In the genomic region with DNA sequence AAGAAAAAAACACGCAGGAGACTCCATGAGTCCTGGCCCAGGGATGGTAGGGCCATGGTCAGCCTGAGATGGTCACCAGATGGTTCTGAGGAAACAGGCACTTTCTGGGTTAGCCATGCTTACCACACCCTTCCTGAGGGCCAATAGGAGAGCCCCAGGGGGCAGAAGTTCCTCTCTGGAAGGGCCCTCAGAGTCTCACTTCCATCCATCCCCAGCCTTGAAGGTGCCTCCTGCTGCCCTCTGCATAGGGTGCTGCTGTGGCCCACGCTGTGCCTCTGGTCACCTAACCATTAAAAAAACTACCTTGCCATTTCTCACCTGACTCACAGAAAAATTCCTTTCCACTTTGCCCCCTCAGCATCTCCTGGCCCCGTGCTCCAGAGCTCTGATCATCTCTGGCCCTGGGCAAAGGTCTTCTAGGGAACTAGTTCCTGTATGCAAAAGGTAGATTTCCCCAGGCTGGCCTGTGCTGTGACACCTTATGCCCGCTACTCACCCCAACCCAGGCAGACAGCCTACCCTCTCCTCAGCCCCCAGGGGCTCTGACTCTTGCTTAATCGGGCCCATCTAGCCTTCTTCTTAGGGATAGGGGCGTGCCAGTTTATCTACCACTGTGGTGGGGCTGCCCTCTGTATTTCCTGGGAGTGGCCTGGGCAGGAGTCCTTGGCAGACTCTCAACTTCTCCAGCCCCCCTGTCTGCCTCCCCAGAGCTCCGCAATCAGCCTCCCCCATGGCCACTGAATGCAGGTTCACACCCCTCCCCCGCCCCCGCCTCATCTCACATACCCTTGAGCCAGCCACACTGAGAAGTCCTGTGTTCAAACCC, we compare ENCODE assay signal across 9 mouse cellular contexts. TPM values are rescaled to one million over a fixed set of nuclear protein-coding genes. Genes with fewer than 3 reads are reported as not detected.
DNase-seq lines count a peak whose midpoint lies in the region; ATAC-seq and TF ChIP-seq lines count a peak whose summit lies in the region.
"Had no signal": no experiment of that assay in that cellular context is flagged by ENCODE, and none has a peak within 500 bp of the region (broad histone marks: within the 10 kb centered on the region; RNA-seq: fewer than 3 reads in every experiment).

No protein-coding gene starts in this region.

- peak overlapping the region; percentile 11; the same call in 1 of the 2 replicates for H3K4me2 ChIP-seq in intestine, embryonic 14.5 days (ENCODE audit: low read length)
- H3K4me2 ChIP-seq in liver, postnatal 0 days (ENCODE audit: low read depth, low read length) = peak overlapping the region; percentile 68

- TF ChIP-seq CTCF in liver, adult 2 months (IDR thresholded peaks at IDR 0.05; ENCODE audit: low read depth, low read length) = no peak
- no peak for TF ChIP-seq CTCF in liver, postnatal 0 days (IDR thresholded peaks at IDR 0.05; ENCODE audit: low read depth)

- 0 out of 2 replicates have a peak, but pooled peaks have one; percentile 27 for TF ChIP-seq POLR2A in liver, adult 2 months (IDR thresholded peaks at IDR 0.05; ENCODE audit: extremely low read depth, insufficient read depth, low read length)

- peak overlapping the region; percentile 96 for H3K27ac ChIP-seq in liver, adult 2 months (replicated peaks; ENCODE audit: insufficient read depth, low read depth, low read length)
- peak overlapping the region; percentile 5; the same call in 1 of the 2 replicates for H3K27ac ChIP-seq in intestine, embryonic 14.5 days (ENCODE audit: low read depth)
- H3K27ac ChIP-seq in liver, postnatal 0 days (ENCODE audit: low read depth) = peak overlapping the region; percentile 89

- H3K4me1 ChIP-seq in liver, adult 2 months (ENCODE audit: control insufficient read depth, insufficient read depth, low read length) = peaks cover 14% of the 10 kb centered on the region
- H3K4me1 ChIP-seq in intestine, embryonic 14.5 days (replicated peaks; ENCODE audit: control insufficient read depth, insufficient read depth, low read length) = peaks cover 9% of the 10 kb centered on the region
- H3K4me1 ChIP-seq in liver, postnatal 0 days (ENCODE audit: insufficient read depth) = peaks cover 27% of the 10 kb centered on the region

- peak; percentile 73 for DNase-seq in liver, adult 2 months (ENCODE audit: extremely low read depth, low read depth, low spot score)
- DNase-seq in liver (no peak), MEL-GATA-1-ER (ENCODE audit: extremely low read depth, low read depth) (peak; percentile 83)
- no peak for DNase-seq in intestine, embryonic 14.5 days (ENCODE audit: low spot score)
- DNase-seq in liver, postnatal 0 days = no peak
- no peak for DNase-seq in retina, postnatal 1 day
- DNase-seq in gastrocnemius, postnatal 4 days (ENCODE audit: low spot score in 2 of 2) = no peak

- H3K79me2 ChIP-seq in liver, adult 2 months (ENCODE audit: control insufficient read depth, insufficient read depth, low read length) = peaks cover 18% of the 10 kb centered on the region; the same call in 1 of the 2 replicates

- peak; percentile 13; the same call in 1 of the 2 replicates for ATAC-seq in intestine, embryonic 14.5 days (replicated peaks; ENCODE audit: low FRiP score, low TSS enrichment, low read depth)
- peak; percentile 20; the same call in 1 of the 2 replicates for ATAC-seq in liver, postnatal 0 days
- no peak for ATAC-seq in frontal cortex, adult (ENCODE audit: low TSS enrichment)

- 24% methylated on average over 9 of the region's 9 CpGs for WGBS in liver, adult 2 months
- WGBS in intestine, embryonic 14.5 days = 42% methylated on average over 9 of the region's 9 CpGs
- 23% methylated on average over 9 of the region's 9 CpGs for WGBS in liver, postnatal 0 days (ENCODE audit: insufficient replicate concordance)

- H3K9ac ChIP-seq in liver, adult 2 months (ENCODE audit: low read depth, low read length) = peak overlapping the region; percentile 91
- H3K9ac ChIP-seq in intestine, embryonic 14.5 days (ENCODE audit: low read length) = no peak overlapping the region
- H3K9ac ChIP-seq in liver, postnatal 0 days (replicated peaks) = peak overlapping the region; percentile 65

- H3K27me3 ChIP-seq in liver, adult 2 months (ENCODE audit: control insufficient read depth, insufficient read depth, low read length) = no peaks in the 10 kb centered on the region
- no peaks in the 10 kb centered on the region for H3K27me3 ChIP-seq in intestine, embryonic 14.5 days (replicated peaks; ENCODE audit: control insufficient read depth, insufficient read depth, low read length)
- H3K27me3 ChIP-seq in liver, postnatal 0 days (ENCODE audit: insufficient read depth, low read length) = peaks cover 8% of the 10 kb centered on the region

- TF ChIP-seq EP300 in liver, postnatal 0 days (IDR thresholded peaks at IDR 0.05; ENCODE audit: low read depth) = no peak

- peaks cover 16% of the 10 kb centered on the region for H3K36me3 ChIP-seq in liver, adult 2 months (ENCODE audit: control insufficient read depth, insufficient read depth, low read length)
- H3K36me3 ChIP-seq in intestine, embryonic 14.5 days (ENCODE audit: control insufficient read depth, insufficient read depth, low read length) = no peaks in the 10 kb centered on the region
- peaks cover 20% of the 10 kb centered on the region for H3K36me3 ChIP-seq in liver, postnatal 0 days (replicated peaks; ENCODE audit: insufficient read depth, low read length)

- H3K9me3 ChIP-seq in intestine, embryonic 14.5 days (ENCODE audit: control insufficient read depth, low read length) = no peaks in the 10 kb centered on the region
- H3K9me3 ChIP-seq in liver, postnatal 0 days (ENCODE audit: low read length) = no peaks in the 10 kb centered on the region

- H3K4me3 ChIP-seq in liver, adult 2 months (ENCODE audit: insufficient read depth, low read depth, low read length) = peak overlapping the region; percentile 92
- no peak overlapping the region for H3K4me3 ChIP-seq in intestine, embryonic 14.5 days (ENCODE audit: low read depth, low read length)
- H3K4me3 ChIP-seq in liver, postnatal 0 days (ENCODE audit: low read depth, low read length) = peak overlapping the region; percentile 42
- H3K4me3 ChIP-seq: myocyte had no signal

RNA-seq across cellular contexts. Expression of a gene that starts 6.0 kb away (rescaled TPM):
- total RNA-seq in liver, adult 2 months (2014; rRNA removed) = 23.4 and 37.9 TPM in 2 replicates
- polyA plus RNA-seq in liver, adult 2 months (2012; rRNA removed) = 109 and 117 TPM in 2 replicates
- 11.1 and 13.3 TPM in 2 replicates for polyA plus RNA-seq in intestine, embryonic 14.5 days (2014; fragmentation: Nextera tagmentation; extraction: Ambion mirVana)
- 27.3 and 30.0 TPM in 2 replicates for polyA plus RNA-seq in liver, postnatal 0 days (2015; fragmentation: Nextera tagmentation; extraction: Ambion mirVana)
- 1 to 10 TPM; 3.0 to 4.4 TPM for total RNA-seq in gastrocnemius, postnatal 4 days (2021)

RNA-seq across cellular contexts. Expression of a gene that starts 30.0 kb away (rescaled TPM):
- 26.1 and 28.1 TPM in 2 replicates for total RNA-seq in liver, adult 2 months (2014; rRNA removed)
- polyA plus RNA-seq in liver, adult 2 months (2012; rRNA removed) = 57.0 and 60.9 TPM in 2 replicates
- 19.7 and 20.1 TPM in 2 replicates for polyA plus RNA-seq in intestine, embryonic 14.5 days (2014; fragmentation: Nextera tagmentation; extraction: Ambion mirVana)
- 9.0 and 9.2 TPM in 2 replicates for polyA plus RNA-seq in liver, postnatal 0 days (2015; fragmentation: Nextera tagmentation; extraction: Ambion mirVana)
- 10 to 100 TPM; 12.1 to 13.3 TPM for total RNA-seq in gastrocnemius, postnatal 4 days (2021)

RNA-seq across cellular contexts. Expression of a gene that starts 44.8 kb away (rescaled TPM):
- total RNA-seq in liver, adult 2 months (2014; rRNA removed) = 12.9 and 16.5 TPM in 2 replicates
- 59.0 and 68.1 TPM in 2 replicates for polyA plus RNA-seq in liver, adult 2 months (2012; rRNA removed)
- polyA plus RNA-seq in intestine, embryonic 14.5 days (2014; fragmentation: Nextera tagmentation; extraction: Ambion mirVana) = 150 and 154 TPM in 2 replicates
- 59.5 and 64.3 TPM in 2 replicates for polyA plus RNA-seq in liver, postnatal 0 days (2015; fragmentation: Nextera tagmentation; extraction: Ambion mirVana)
- total RNA-seq in gastrocnemius, postnatal 4 days (2021) = 10 to 100 TPM; 52.2 to 59.1 TPM

RNA-seq across cellular contexts. Expression of a gene that starts 54.8 kb away (rescaled TPM):
- total RNA-seq in liver, adult 2 months (2014; rRNA removed) = 28.2 and 38.5 TPM in 2 replicates
- polyA plus RNA-seq in liver, adult 2 months (2012; rRNA removed) = 41.0 and 44.7 TPM in 2 replicates
- polyA plus RNA-seq in intestine, embryonic 14.5 days (2014; fragmentation: Nextera tagmentation; extraction: Ambion mirVana) = 86.0 and 96.0 TPM in 2 replicates
- 68.4 and 73.4 TPM in 2 replicates for polyA plus RNA-seq in liver, postnatal 0 days (2015; fragmentation: Nextera tagmentation; extraction: Ambion mirVana)
- 100 to 1,000 TPM; 355 to 365 TPM for total RNA-seq in gastrocnemius, postnatal 4 days (2021)

Comparison
In these comparisons a context has a peak if more than half of its experiments do, and no peak if none do; other contexts are left out.
1. DNase-seq: peak in liver, adult 2 months (single experiment) and MEL-GATA-1-ER (single experiment); none in liver (single experiment), intestine, embryonic 14.5 days (single experiment), liver, postnatal 0 days (single experiment), retina, postnatal 1 day (single experiment) and gastrocnemius, postnatal 4 days (0 of 2).
2. H3K27ac ChIP-seq: peak in every context shown above with its lines; median percentile 96 in liver, adult 2 months; 89 in liver, postnatal 0 days; 5 in intestine, embryonic 14.5 days.